Mouse (Mus musculus) small intestine, adult 2 months (tissue): Measurements from ENCODE around the gene Bola2.

Source experiments
- CTCF ChIP-seq: fragments of 200-500 bp; IDR thresholded peaks from 2 replicates; pipeline ENCODE4 v1.5.1; 2012; ENCODE audit warnings: low read depth, mild to moderate bottlenecking, control low read depth, inconsistent platforms, low read length, moderate library complexity, mixed read lengths; ENCODE audit not compliant: insufficient replicate concordance, insufficient read length; ENCODE audit errors: extremely low read depth
- POLR2A ChIP-seq: fragments of 200-500 bp; IDR thresholded peaks from 2 replicates; pipeline ENCODE4 v1.6.1; 2012; ENCODE audit warnings: low read depth, mild to moderate bottlenecking, control low read depth, inconsistent platforms, low read length, moderate library complexity

DNA sequence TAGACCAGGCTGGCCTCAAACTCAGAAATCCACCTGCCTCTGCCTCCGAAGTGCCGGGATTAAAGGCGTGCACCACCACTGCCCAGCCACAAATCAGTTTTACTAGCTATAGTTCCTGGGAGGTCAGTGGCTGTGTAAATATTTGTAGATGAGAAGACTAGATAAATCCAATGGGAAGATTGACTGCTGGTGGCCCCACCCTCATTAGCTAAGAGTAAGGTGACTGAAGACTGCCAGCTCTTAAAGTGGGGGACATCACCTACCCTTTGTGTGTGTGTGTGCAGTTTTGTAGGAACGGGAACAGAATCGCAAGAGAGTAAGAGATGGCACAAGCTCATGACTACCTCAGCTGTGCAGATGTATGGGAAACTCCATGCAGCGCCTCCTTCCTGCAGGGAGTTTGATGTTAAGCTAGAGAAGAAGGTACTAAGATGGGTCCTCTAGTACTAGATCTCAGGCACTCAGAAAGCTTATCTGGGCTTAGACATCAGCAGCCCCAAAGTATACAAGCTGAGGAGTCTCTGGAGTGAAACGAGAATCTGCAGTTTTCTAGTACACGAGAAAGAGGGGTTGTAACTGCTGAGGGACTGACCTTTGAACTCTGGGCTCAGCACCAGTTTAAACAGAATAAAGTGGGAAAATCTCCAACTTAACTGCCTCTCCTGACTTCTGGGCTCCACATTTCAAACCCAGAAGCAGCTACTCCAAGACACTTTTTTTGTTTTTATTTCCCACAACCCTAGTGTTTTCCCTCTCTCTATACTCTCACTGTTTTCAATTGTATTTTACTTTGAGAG, 16.5 kb upstream of the Bola2 start:
- TF ChIP-seq POLR2A = no peak
- no peak for TF ChIP-seq CTCF
